Mouse (Mus musculus): ENCODE measurements around the gene Gm45021.

DNA sequence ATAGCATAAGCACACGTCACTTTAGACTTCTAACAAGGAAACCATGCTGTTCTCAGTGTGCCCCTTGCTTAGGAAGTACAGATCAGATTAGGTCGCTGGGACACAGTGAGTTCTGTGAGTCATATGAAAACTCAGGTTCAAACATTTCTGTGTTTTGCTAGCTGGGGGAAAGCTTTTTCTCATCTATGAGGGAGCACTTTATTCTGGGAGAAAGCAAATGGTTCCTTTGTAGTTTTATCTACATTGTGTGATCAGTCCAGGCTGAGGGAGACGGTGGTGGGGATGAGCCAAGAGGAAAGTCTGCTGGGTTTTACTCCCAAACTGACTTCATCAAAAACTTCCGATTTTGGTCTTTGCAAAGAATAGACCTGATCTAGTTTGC is 56.9 kb downstream of the Gm45021 start:
- TF ChIP-seq CTCF (IDR thresholded peaks at IDR 0.05; ENCODE audit: low read depth, low read length) (no peak), EP300 (IDR thresholded peaks at IDR 0.05; ENCODE audit: insufficient read depth, low read depth, low read length) (no peak)

Data from ES-Bruce4 (cell line).